Mouse (Mus musculus): ENCODE results near the gene Chd9. TPM values are rescaled to one million over a fixed set of nuclear protein-coding genes. Genes with fewer than 3 reads are reported as not detected.

Gene Chd9
- polyA plus RNA-seq, 1 experiment from 2014 or later: 103 TPM

DNA sequence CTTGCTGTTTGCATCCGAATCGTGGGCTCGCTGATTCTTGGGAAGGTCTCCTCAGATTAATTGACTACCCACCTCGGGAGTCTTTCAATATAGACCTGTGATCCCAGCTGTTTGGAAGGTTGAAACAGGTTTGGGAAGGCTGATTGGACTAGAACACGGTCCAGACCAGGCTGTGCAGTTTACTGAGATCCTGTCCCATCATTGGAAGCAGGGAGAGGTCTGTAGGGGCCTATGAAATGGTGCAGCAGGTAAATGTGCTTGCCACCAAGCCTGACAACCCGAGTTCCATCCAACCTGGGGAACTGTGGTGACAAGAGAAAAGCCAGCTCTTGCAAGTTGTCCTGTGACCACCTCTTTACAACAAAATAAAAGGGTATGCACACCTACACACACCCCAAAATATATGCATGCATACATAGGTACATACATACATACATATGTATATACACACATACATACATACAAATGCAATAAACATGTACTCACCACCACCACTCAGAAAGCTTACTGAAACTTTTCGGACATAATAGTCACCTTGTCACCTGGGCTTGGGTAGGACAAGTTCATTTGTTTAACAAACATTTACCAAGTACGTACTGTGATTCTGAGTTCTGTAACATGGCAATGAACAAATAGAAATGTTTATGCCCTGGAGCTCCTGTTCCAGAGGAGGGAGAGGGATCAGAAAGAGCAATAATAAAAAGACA, 63.9 kb downstream of the Chd9 start:
- Histone ChIP-seq H3K4me1 (replicated peaks; ENCODE audit: control insufficient read depth, insufficient read depth, low read length) (no peaks in the 10 kb centered on the region), H3K4me3 (replicated peaks; ENCODE audit: low read length) (no peak overlapping the region), H3K27ac (no peak overlapping the region), H3K27me3 (ENCODE audit: control insufficient read depth, insufficient read depth, low read length) (no peaks in the 10 kb centered on the region), H3K36me3 (replicated peaks; ENCODE audit: control insufficient read depth, insufficient read depth) (peaks cover 5% of the 10 kb centered on the region; the same call in 1 of the 2 replicates), H3K9me3 (ENCODE audit: control insufficient read depth, low read length) (no peaks in the 10 kb centered on the region), H3K4me2 (replicated peaks) (no peak overlapping the region), H3K9ac (no peak overlapping the region)
- WGBS: 92% methylated on average over 8 of the region's 8 CpGs
- no peak for DNase-seq (ENCODE audit: low spot score)
- ATAC-seq (ENCODE audit: low FRiP score): no peak

DNA sequence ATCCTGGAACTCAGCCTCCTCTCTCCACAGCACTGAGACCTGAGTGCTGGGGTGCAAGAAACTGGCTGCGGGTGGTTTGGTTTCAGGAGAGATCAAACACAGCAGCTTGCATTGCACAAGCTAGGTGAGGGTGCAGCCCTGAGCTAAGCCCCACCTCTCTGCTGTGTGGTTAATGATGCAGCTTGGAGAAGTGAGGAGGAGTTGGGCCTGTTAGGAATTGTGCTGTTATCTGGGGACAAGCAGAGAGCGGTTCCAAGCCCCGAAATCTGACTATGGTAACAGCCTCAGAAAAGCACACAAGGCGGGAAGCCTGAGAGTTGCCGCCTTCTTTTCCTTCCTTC, 64.4 kb downstream of the Chd9 start:
- Histone ChIP-seq H3K4me3 (replicated peaks; ENCODE audit: low read length) (no peak overlapping the region), H3K9me3 (ENCODE audit: control insufficient read depth, low read length) (no peaks in the 10 kb centered on the region), H3K27me3 (ENCODE audit: control insufficient read depth, insufficient read depth, low read length) (no peaks in the 10 kb centered on the region), H3K36me3 (replicated peaks; ENCODE audit: control insufficient read depth, insufficient read depth) (peaks cover 5% of the 10 kb centered on the region; the same call in 1 of the 2 replicates), H3K4me2 (replicated peaks) (no peak overlapping the region), H3K4me1 (replicated peaks; ENCODE audit: control insufficient read depth, insufficient read depth, low read length) (no peaks in the 10 kb centered on the region), H3K27ac (no peak overlapping the region), H3K9ac (no peak overlapping the region)
- DNase-seq (ENCODE audit: low spot score) (no peak), ATAC-seq (ENCODE audit: low FRiP score) (no peak)
- WGBS: 93% methylated on average over 5 of the region's 5 CpGs

DNA sequence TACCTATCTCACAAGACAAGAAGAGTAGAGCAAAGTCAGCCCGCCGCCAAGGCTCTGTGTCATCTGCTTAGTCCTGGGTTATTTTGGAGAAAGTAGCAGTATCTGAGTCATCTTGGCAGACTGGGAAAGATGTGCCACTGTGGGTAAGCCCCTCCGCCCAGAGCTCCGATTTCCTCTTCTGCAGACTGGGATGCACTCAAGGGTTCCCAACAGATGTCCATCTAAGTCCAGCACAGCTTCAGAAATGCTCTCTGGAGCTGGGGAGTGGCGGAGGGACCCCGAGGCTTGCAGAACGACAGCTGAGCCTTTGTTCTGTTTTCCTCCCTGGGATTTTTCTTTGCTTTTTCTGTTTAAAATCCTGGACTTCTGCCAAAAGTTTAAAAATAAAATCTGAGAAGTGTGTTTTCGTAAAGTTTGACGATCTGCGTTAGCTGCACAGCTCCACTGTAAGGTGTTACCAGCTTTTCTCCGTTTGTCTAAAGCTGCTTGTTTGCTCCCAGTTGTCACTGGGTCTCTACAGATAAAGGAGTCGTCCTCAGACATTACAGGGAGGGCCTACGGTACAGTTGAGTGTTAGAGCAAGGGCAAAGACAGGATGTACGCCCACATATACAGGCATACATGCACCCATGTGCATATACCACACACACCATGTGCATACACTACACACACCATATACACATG, 66.2 kb downstream of the Chd9 start:
- no peak for DNase-seq (ENCODE audit: low spot score)
- no peaks in the 10 kb centered on the region for H3K9me3 ChIP-seq (ENCODE audit: control insufficient read depth, low read length)
- H3K4me3 ChIP-seq (replicated peaks; ENCODE audit: low read length): no peak overlapping the region
- no peak overlapping the region for H3K27ac ChIP-seq
- ATAC-seq (ENCODE audit: low FRiP score): no peak
- no peak overlapping the region for H3K9ac ChIP-seq
- 69% methylated on average over 14 of the region's 14 CpGs for WGBS
- no peak overlapping the region for H3K4me2 ChIP-seq (replicated peaks)
- no peaks in the 10 kb centered on the region for H3K4me1 ChIP-seq (replicated peaks; ENCODE audit: control insufficient read depth, insufficient read depth, low read length)
- H3K36me3 ChIP-seq (replicated peaks; ENCODE audit: control insufficient read depth, insufficient read depth): peaks cover 5% of the 10 kb centered on the region; the same call in 1 of the 2 replicates
- no peaks in the 10 kb centered on the region for H3K27me3 ChIP-seq (ENCODE audit: control insufficient read depth, insufficient read depth, low read length)

DNA sequence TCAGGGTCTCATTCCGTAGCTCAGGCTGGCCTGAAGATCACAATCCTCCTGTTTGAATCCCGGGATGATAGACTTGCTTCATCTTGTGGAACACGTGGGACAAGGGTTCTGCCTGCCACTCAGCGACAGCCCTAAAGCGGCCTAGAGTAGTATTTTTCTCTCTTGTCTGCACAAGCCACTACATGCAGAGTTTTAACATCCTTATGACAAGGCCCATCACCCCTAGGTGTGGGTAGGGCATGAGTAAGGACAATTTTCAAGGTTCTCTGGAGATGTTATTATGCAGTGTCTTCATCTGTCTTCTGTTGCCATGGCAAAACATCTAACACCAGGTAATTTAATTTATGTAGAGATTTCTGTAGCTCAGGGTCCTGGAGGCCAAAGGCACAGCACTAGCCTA, 69.2 kb downstream of the Chd9 start:
- Histone ChIP-seq H3K9me3 (ENCODE audit: control insufficient read depth, low read length) (no peaks in the 10 kb centered on the region), H3K4me2 (replicated peaks) (no peak overlapping the region), H3K27ac (no peak overlapping the region), H3K36me3 (replicated peaks; ENCODE audit: control insufficient read depth, insufficient read depth) (no peaks in the 10 kb centered on the region), H3K4me3 (replicated peaks; ENCODE audit: low read length) (no peak overlapping the region), H3K27me3 (ENCODE audit: control insufficient read depth, insufficient read depth, low read length) (no peaks in the 10 kb centered on the region), H3K4me1 (replicated peaks; ENCODE audit: control insufficient read depth, insufficient read depth, low read length) (no peaks in the 10 kb centered on the region), H3K9ac (no peak overlapping the region)
- 55% methylated on average over 5 of the region's 5 CpGs for WGBS
- DNase-seq (ENCODE audit: low spot score): no peak
- ATAC-seq (ENCODE audit: low FRiP score): no peak

DNA sequence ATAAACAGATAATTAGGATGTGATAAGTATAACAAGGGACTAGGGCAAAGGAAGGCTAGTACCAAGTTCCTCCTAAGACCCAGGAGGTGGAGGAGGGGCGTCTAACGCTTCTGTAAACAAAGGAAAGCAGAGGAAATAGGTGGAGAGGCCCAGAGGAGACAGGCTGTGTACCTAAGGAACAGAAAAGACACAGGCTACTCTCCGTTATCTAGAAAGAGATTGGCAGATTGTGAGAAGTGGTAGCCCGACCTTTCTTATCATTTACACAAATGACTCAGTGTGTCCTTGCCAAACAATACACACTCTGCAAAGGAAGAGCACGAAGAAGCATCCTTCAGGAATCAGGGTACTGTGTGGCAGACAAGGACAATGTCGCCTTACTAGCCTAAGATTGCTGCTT, 70.4 kb downstream of the Chd9 start:
- no peaks in the 10 kb centered on the region for H3K4me1 ChIP-seq (replicated peaks; ENCODE audit: control insufficient read depth, insufficient read depth, low read length)
- no peak for DNase-seq (ENCODE audit: low spot score)
- no peaks in the 10 kb centered on the region for H3K36me3 ChIP-seq (replicated peaks; ENCODE audit: control insufficient read depth, insufficient read depth)
- H3K27me3 ChIP-seq (ENCODE audit: control insufficient read depth, insufficient read depth, low read length): no peaks in the 10 kb centered on the region
- 48% methylated on average over 6 of the region's 6 CpGs for WGBS
- no peak for ATAC-seq (ENCODE audit: low FRiP score)
- H3K4me3 ChIP-seq (replicated peaks; ENCODE audit: low read length): no peak overlapping the region
- H3K4me2 ChIP-seq (replicated peaks): no peak overlapping the region
- no peaks in the 10 kb centered on the region for H3K9me3 ChIP-seq (ENCODE audit: control insufficient read depth, low read length)
- H3K9ac ChIP-seq: no peak overlapping the region
- H3K27ac ChIP-seq: no peak overlapping the region

DNA sequence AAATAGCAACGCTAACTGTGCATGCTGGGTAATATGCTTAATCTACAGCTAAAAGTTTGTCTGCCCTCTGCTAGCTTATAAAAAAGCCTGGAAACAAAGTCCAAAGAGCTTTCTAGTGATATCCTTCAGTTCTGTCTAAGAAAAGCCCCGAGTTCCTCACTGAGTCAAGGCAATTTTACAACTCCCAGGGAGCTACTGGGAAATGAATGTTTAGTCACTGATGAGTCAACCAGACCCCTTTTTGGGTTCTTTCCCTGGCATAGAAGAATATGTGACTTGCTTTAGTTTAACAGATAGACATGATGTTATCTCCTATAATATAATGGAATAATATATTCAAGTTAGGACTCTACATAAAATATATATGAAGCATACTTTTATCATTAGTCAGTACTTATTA, 73.8 kb downstream of the Chd9 start:
- H3K4me2 ChIP-seq (replicated peaks): no peak overlapping the region
- no peaks in the 10 kb centered on the region for H3K27me3 ChIP-seq (ENCODE audit: control insufficient read depth, insufficient read depth, low read length)
- DNase-seq (ENCODE audit: low spot score) (no peak), ATAC-seq (ENCODE audit: low FRiP score) (no peak)
- no peaks in the 10 kb centered on the region for H3K36me3 ChIP-seq (replicated peaks; ENCODE audit: control insufficient read depth, insufficient read depth)
- 0 out of 2 replicates have a peak, but pooled peaks cover 2% of the 10 kb centered on the region for H3K4me1 ChIP-seq (replicated peaks; ENCODE audit: control insufficient read depth, insufficient read depth, low read length)
- no peak overlapping the region for H3K27ac ChIP-seq
- no peak overlapping the region for H3K4me3 ChIP-seq (replicated peaks; ENCODE audit: low read length)
- WGBS: 80% methylated on average over 2 of the region's 2 CpGs
- no peak overlapping the region for H3K9ac ChIP-seq
- no peaks in the 10 kb centered on the region for H3K9me3 ChIP-seq (ENCODE audit: control insufficient read depth, low read length)

DNA sequence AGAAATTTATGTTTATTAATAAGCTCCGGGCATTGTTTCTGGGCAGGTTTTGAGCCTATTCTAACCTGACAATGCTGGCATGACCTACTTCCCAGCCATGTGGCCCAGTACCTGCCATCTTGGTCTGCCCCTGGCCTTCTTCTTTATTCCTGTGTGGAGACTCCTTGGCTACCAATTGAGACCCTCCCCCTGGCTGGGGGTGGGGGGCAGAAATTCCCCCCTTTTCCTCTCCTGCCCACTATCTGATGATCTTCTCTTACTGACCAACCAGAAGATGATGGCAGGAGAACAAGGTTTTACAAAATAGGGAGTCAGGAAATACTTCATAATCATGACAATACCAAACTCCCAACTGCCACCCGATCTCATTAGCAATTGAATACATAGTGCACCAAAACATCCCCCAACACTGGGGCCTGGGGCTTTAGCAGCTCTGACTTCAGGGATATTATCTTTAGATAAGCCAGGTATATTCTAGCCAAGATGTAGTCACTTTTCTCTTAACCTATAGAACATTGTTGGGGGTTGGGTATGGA, 76.1 kb downstream of the Chd9 start:
- Histone ChIP-seq H3K36me3 (replicated peaks; ENCODE audit: control insufficient read depth, insufficient read depth) (no peaks in the 10 kb centered on the region), H3K9ac (no peak overlapping the region), H3K27ac (no peak overlapping the region), H3K4me3 (replicated peaks; ENCODE audit: low read length) (no peak overlapping the region), H3K4me1 (replicated peaks; ENCODE audit: control insufficient read depth, insufficient read depth, low read length) (0 out of 2 replicates have a peak, but pooled peaks cover 8% of the 10 kb centered on the region), H3K4me2 (replicated peaks) (no peak overlapping the region), H3K9me3 (ENCODE audit: control insufficient read depth, low read length) (no peaks in the 10 kb centered on the region), H3K27me3 (ENCODE audit: control insufficient read depth, insufficient read depth, low read length) (no peaks in the 10 kb centered on the region)
- no peak for DNase-seq (ENCODE audit: low spot score)
- 52% methylated on average over 2 of the region's 2 CpGs for WGBS
- ATAC-seq (ENCODE audit: low FRiP score): no peak

DNA sequence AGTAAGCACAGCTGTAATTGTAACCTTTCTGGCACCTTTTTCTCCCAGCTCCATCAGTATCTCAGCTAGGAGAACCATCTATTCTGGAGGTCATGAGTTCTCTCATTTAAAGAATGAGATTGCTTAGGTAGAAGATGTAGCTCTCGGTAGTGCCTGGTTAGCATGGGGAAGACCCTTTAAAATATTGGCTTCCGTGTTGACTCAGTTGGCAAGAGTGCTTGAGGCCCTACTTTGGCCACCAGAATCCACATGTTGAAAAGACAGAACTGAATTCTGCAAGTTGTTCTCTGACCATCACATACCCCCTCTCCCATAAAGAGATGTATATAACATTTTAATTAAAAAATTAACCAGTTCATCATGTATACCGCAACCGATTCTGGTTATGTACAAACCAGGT, 78.8 kb downstream of the Chd9 start:
- H3K9me3 ChIP-seq (ENCODE audit: control insufficient read depth, low read length): no peaks in the 10 kb centered on the region
- H3K4me2 ChIP-seq (replicated peaks): peak overlapping the region; percentile 96
- H3K4me3 ChIP-seq (replicated peaks; ENCODE audit: low read length): peak overlapping the region; percentile 86; the same call in 1 of the 2 replicates
- no peak overlapping the region for H3K9ac ChIP-seq
- ATAC-seq (ENCODE audit: low FRiP score) (no peak), DNase-seq (ENCODE audit: low spot score) (no peak)
- 0 out of 2 replicates have a peak, but pooled peaks cover 11% of the 10 kb centered on the region for H3K4me1 ChIP-seq (replicated peaks; ENCODE audit: control insufficient read depth, insufficient read depth, low read length)
- no peak overlapping the region for H3K27ac ChIP-seq
- H3K36me3 ChIP-seq (replicated peaks; ENCODE audit: control insufficient read depth, insufficient read depth): no peaks in the 10 kb centered on the region
- WGBS: 93% methylated on average over 4 of the region's 4 CpGs
- H3K27me3 ChIP-seq (ENCODE audit: control insufficient read depth, insufficient read depth, low read length): no peaks in the 10 kb centered on the region

DNA sequence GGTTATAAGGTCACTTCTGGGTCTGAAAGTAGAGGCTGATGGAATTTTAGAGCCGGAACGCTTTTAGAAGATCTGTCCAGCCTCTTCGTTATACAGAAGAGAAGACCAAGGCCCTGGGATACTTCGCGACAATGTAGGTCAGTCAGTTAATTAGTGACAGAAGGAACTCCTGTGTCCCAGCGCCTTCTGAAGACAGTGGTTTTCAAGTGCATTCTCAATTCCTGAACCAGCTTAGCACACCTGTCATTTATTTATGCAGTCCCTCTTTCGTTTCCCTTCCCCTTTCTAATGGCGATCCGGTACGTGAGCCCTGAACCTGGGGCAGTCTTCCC, 79.3 kb downstream of the Chd9 start:
- WGBS: 24% methylated on average over 10 of the region's 10 CpGs
- peak overlapping the region; percentile 96 for H3K4me2 ChIP-seq (replicated peaks)
- 0 out of 2 replicates have a peak, but pooled peaks cover 11% of the 10 kb centered on the region for H3K4me1 ChIP-seq (replicated peaks; ENCODE audit: control insufficient read depth, insufficient read depth, low read length)
- no peaks in the 10 kb centered on the region for H3K9me3 ChIP-seq (ENCODE audit: control insufficient read depth, low read length)
- H3K4me3 ChIP-seq (replicated peaks; ENCODE audit: low read length): peak overlapping the region; percentile 86
- no peaks in the 10 kb centered on the region for H3K27me3 ChIP-seq (ENCODE audit: control insufficient read depth, insufficient read depth, low read length)
- peak overlapping the region; percentile 79 for H3K27ac ChIP-seq
- no peaks in the 10 kb centered on the region for H3K36me3 ChIP-seq (replicated peaks; ENCODE audit: control insufficient read depth, insufficient read depth)
- ATAC-seq (ENCODE audit: low FRiP score) (no peak), DNase-seq (ENCODE audit: low spot score) (peak; percentile 27)
- peak overlapping the region; percentile 84 for H3K9ac ChIP-seq
